Mouse (Mus musculus) limb, embryonic 14.5 days (tissue): ENCODE measurements around the gene Wdr60. TPM values are rescaled to one million over a fixed set of nuclear protein-coding genes. Genes with fewer than 3 reads are reported as not detected.
A peak's percentile ranks its signal among the peaks of the same experiment; 100 is the strongest.

ENCODE experiments used
- ATAC-seq: fragments of 200-750 bp; cut with Nextera tagmentation; 2 replicates; pipeline ENCODE4 v1.8.0; 2017; ENCODE audit warnings: low read depth, moderate number of reproducible peaks, moderate TSS enrichment; ENCODE audit not compliant: low FRiP score
- DNase-seq: peaks from one replicate; pipeline ENCODE4 v3.0.0-alpha.2; 2015; ENCODE audit warnings: low spot score
- H3K27ac ChIP-seq: fragments of 300-500 bp; sonication (generic); replicated peaks from 2 replicates; pipeline ENCODE4 v1.5.1; 2014; ENCODE audit warnings: low read depth, mild to moderate bottlenecking, low read length, moderate library complexity, mixed read lengths
- H3K27me3 ChIP-seq: fragments of 300-500 bp; sonication (generic); 2 replicates; pipeline ENCODE4 v1.6.1; 2014; ENCODE audit warnings: low read length, mixed read lengths; ENCODE audit not compliant: control insufficient read depth, insufficient read depth
- H3K36me3 ChIP-seq: fragments of 300-500 bp; sonication (generic); 2 replicates; pipeline ENCODE4 v1.6.1; 2014; ENCODE audit warnings: mild to moderate bottlenecking, low read length, moderate library complexity, mixed read lengths; ENCODE audit not compliant: control insufficient read depth, insufficient read depth
- H3K4me1 ChIP-seq: fragments of 300-500 bp; sonication (generic); 2 replicates; pipeline ENCODE4 v1.6.1; 2014; ENCODE audit warnings: antibody characterized with exemption, low read length, mixed read lengths; ENCODE audit not compliant: control insufficient read depth, insufficient read depth
- H3K4me2 ChIP-seq: fragments of 300-500 bp; sonication (generic); replicated peaks from 2 replicates; pipeline ENCODE4 v1.6.1; 2014; ENCODE audit warnings: low read depth, mild to moderate bottlenecking, low read length, moderate library complexity; ENCODE audit not compliant: severe bottlenecking
- H3K4me3 ChIP-seq: fragments of 300-500 bp; sonication (generic); replicated peaks from 2 replicates; pipeline ENCODE4 v1.5.1; 2014; ENCODE audit warnings: low read length
- H3K9ac ChIP-seq: fragments of 300-500 bp; sonication (generic); 2 replicates; pipeline ENCODE4 v1.6.1; 2014; ENCODE audit warnings: mild to moderate bottlenecking, low read depth, low read length, moderate library complexity; ENCODE audit not compliant: severe bottlenecking
- H3K9me3 ChIP-seq: fragments of 300-500 bp; sonication (generic); 2 replicates; pipeline ENCODE4 v1.6.1; 2016; ENCODE audit warnings: low read length; ENCODE audit not compliant: control insufficient read depth
- POLR2A ChIP-seq: fragments of 200-500 bp; IDR thresholded peaks from 2 replicates; pipeline ENCODE4 v1.8.0; 2012; ENCODE audit warnings: inconsistent platforms, mild to moderate bottlenecking, moderate library complexity, borderline replicate concordance; ENCODE audit not compliant: insufficient read depth, insufficient read length; ENCODE audit errors: extremely low read depth
- WGBS: fragments of 180-500 bp; shearing (Covaris S2); extraction: QIAGEN DNeasy Blood & Tissue Kit; methylation state at CpG from one replicate; pipeline ENCODE4 v1.1.7; 2014; 5-methylcytosine and 5-hydroxymethylcytosine counted together
- polyA plus RNA-seq, 2 experiments: library from polyadenylated mRNA; depleted of rRNA in 1 of 2; stranded (reverse) in 1 of 2; unstranded in 1 of 2; fragments of >200 nt; fragmentation: Nextera tagmentation in 1 of 2; extraction: Ambion mirVana in 1 of 2; gene quantifications; 2 replicates each; pipeline versions ENCODE4 v1.2.1 to v1.2.3; 2012 to 2014

Gene Wdr60
- polyA plus RNA-seq, 2 experiments = 20.7 to 25.9 TPM

- TF ChIP-seq POLR2A = peak; percentile 96
- peak within 1 kb of the TSS; percentile 92 for H3K9ac ChIP-seq
- WGBS = 0% methylated on average over 45 of the region's 68 CpGs
Observed at GRCm38 (mm10) chr12:116280653-116281364, 18.0 kb upstream of the Wdr60 start, which contains the start of gene Esyt2. Gene Esyt2 (plus strand): TSS chr12:116281196.

GRCm38 (mm10) chr12:116280149-116280652 is 17.4 kb upstream of the Wdr60 start:
- Histone ChIP-seq H3K4me3 (peak overlapping the region; percentile 96), H3K27ac (peak overlapping the region; percentile 97), H3K36me3 (no peaks in the 10 kb centered on the region), H3K4me2 (peak overlapping the region; percentile 62), H3K9ac (peak overlapping the region; percentile 92), H3K9me3 (no peaks in the 10 kb centered on the region), H3K4me1 (0 out of 2 replicates have a peak, but pooled peaks cover 3% of the 10 kb centered on the region), H3K27me3 (no peaks in the 10 kb centered on the region)
- no peak for TF ChIP-seq POLR2A
- no peak for DNase-seq
- WGBS = 3% methylated on average over 7 of the region's 7 CpGs
- peak; percentile 4; the same call in 1 of the 2 replicates for ATAC-seq

More at GRCm38 (mm10) chr12:116280653-116281364, 18.0 kb upstream of the Wdr60 start, which contains the start of gene Esyt2:
- peak within 1 kb of the TSS; percentile 97 for H3K27ac ChIP-seq
- DNase-seq (peak; percentile 99), ATAC-seq (peak; percentile 96)
- H3K4me3 ChIP-seq = peak within 1 kb of the TSS; percentile 96
- H3K36me3 ChIP-seq = no peaks in the 10 kb centered on the region
- H3K27me3 ChIP-seq = no peaks in the 10 kb centered on the region
- H3K4me1 ChIP-seq = 0 out of 2 replicates have a peak, but pooled peaks cover 3% of the 10 kb centered on the region
- peak within 1 kb of the TSS; percentile 82 for H3K4me2 ChIP-seq
- no peaks in the 10 kb centered on the region for H3K9me3 ChIP-seq

GRCm38 (mm10) chr12:116279181-116279580 is 16.4 kb upstream of the Wdr60 start:
- H3K4me1 ChIP-seq = 0 out of 2 replicates have a peak, but pooled peaks cover 3% of the 10 kb centered on the region
- no peak overlapping the region for H3K4me2 ChIP-seq
- WGBS = 94% methylated on average over 2 of the region's 2 CpGs
- no peaks in the 10 kb centered on the region for H3K9me3 ChIP-seq
- ATAC-seq = no peak
- H3K27ac ChIP-seq = no peak overlapping the region
- H3K9ac ChIP-seq = no peak overlapping the region
- no peak for TF ChIP-seq POLR2A
- H3K36me3 ChIP-seq = no peaks in the 10 kb centered on the region
- no peak for DNase-seq
- H3K27me3 ChIP-seq = no peaks in the 10 kb centered on the region
- no peak overlapping the region for H3K4me3 ChIP-seq

- Histone ChIP-seq H3K9ac (no peak overlapping the region), H3K4me2 (no peak overlapping the region), H3K27ac (no peak overlapping the region), H3K36me3 (no peaks in the 10 kb centered on the region), H3K4me3 (no peak overlapping the region), H3K27me3 (no peaks in the 10 kb centered on the region), H3K4me1 (0 out of 2 replicates have a peak, but pooled peaks cover 3% of the 10 kb centered on the region), H3K9me3 (no peaks in the 10 kb centered on the region)
- DNase-seq (no peak), ATAC-seq (no peak)
- WGBS = 57% methylated on average over 1 of the region's 1 CpGs
- TF ChIP-seq POLR2A = no peak
Observed at GRCm38 (mm10) chr12:116278541-116278940, 15.7 kb upstream of the Wdr60 start.

- H3K4me1 ChIP-seq = no peaks in the 10 kb centered on the region
- 72% methylated on average over 2 of the region's 2 CpGs for WGBS
- no peaks in the 10 kb centered on the region for H3K9me3 ChIP-seq
- DNase-seq = no peak
- H3K9ac ChIP-seq = no peak overlapping the region
- no peak for ATAC-seq
- no peak overlapping the region for H3K27ac ChIP-seq
- no peaks in the 10 kb centered on the region for H3K36me3 ChIP-seq
- TF ChIP-seq POLR2A = no peak
- H3K4me2 ChIP-seq = no peak overlapping the region
- no peak overlapping the region for H3K4me3 ChIP-seq
- no peaks in the 10 kb centered on the region for H3K27me3 ChIP-seq
Observed at GRCm38 (mm10) chr12:116276961-116277360, 14.1 kb upstream of the Wdr60 start.
